Mouse (Mus musculus) liver, embryonic 14.5 days (tissue): Measurements from ENCODE around the gene Fbxl18. TPM values are rescaled to one million over a fixed set of nuclear protein-coding genes. Genes with fewer than 3 reads are reported as not detected.
"Not testable (repeated sequence)": the region's sequence is repeated elsewhere in the genome, so short reads cannot be mapped to it uniquely, and the experiment has no call there.

Source experiments
- ATAC-seq: fragments of 200-750 bp; cut with Nextera tagmentation; 2 replicates; pipeline ENCODE4 v1.8.0; 2017; ENCODE audit warnings: moderate number of reproducible peaks, mild to moderate bottlenecking, moderate library complexity; ENCODE audit not compliant: insufficient read depth
- DNase-seq, 3 experiments: peaks; one replicate each; pipeline ENCODE4 v3.0.0-alpha.2; 2012 to 2013; ENCODE audit warnings: low read depth in 3 of 3, low spot score in 3 of 3
- H3K27ac ChIP-seq: fragments of 300-500 bp; sonication (generic); 2 replicates; pipeline ENCODE4 v1.5.1; 2014; ENCODE audit warnings: moderate library complexity, mild to moderate bottlenecking, control low read depth, inconsistent platforms
- H3K27me3 ChIP-seq: fragments of 300-500 bp; sonication (generic); 2 replicates; pipeline ENCODE4 v1.6.1; 2014; ENCODE audit warnings: mild to moderate bottlenecking, low read length, moderate library complexity; ENCODE audit not compliant: control insufficient read depth, insufficient read depth
- H3K36me3 ChIP-seq: fragments of 300-500 bp; sonication (generic); replicated peaks from 2 replicates; pipeline ENCODE4 v1.6.1; 2014; ENCODE audit warnings: low read depth; ENCODE audit not compliant: control insufficient read depth, insufficient read depth
- H3K4me1 ChIP-seq, 2 experiments: fragments of 200-500 bp in 1 of 2; fragments of 300-500 bp in 1 of 2; sonication (generic) in 1 of 2; replicated peaks; 2 replicates each; pipeline ENCODE4 v1.6.1; 2012 to 2014; ENCODE audit warnings: antibody characterized with exemption in 1 of 2, inconsistent platforms in 1 of 2, low read length in 1 of 2; ENCODE audit not compliant: control insufficient read depth in 2 of 2, insufficient read depth in 2 of 2
- H3K4me2 ChIP-seq: fragments of 300-500 bp; sonication (generic); 2 replicates; pipeline ENCODE4 v1.6.1; 2014; ENCODE audit warnings: low read depth, mild to moderate bottlenecking, control low read depth, moderate library complexity
- H3K4me3 ChIP-seq, 2 experiments: fragments of 200-500 bp in 1 of 2; fragments of 300-500 bp in 1 of 2; sonication (generic) in 1 of 2; 2 replicates each; pipeline ENCODE4 v1.5.1; 2012 to 2014; ENCODE audit warnings: low read depth in 2 of 2, low read length in 2 of 2, mild to moderate bottlenecking in 2 of 2, control low read depth in 1 of 2, inconsistent platforms in 1 of 2, moderate library complexity in 1 of 2; ENCODE audit not compliant: insufficient read depth in 1 of 2
- H3K9ac ChIP-seq: fragments of 300-500 bp; sonication (generic); replicated peaks from 2 replicates; pipeline ENCODE4 v1.6.1; 2014; ENCODE audit warnings: mild to moderate bottlenecking, control low read depth, moderate library complexity
- H3K9me3 ChIP-seq: fragments of 300-500 bp; sonication (generic); 2 replicates; pipeline ENCODE4 v1.6.1; 2016; ENCODE audit warnings: low read length, mixed read lengths; ENCODE audit not compliant: control insufficient read depth
- CTCF ChIP-seq: IDR thresholded peaks from 2 replicates; pipeline ENCODE4 v1.5.1; 2016; ENCODE audit warnings: antibody characterized with exemption, low read depth, control low read depth
- EP300 ChIP-seq: IDR thresholded peaks from 2 replicates; pipeline ENCODE4 v1.6.1; 2016; ENCODE audit warnings: antibody characterized with exemption, low read depth
- WGBS: fragments of 180-500 bp; shearing (Covaris S2); extraction: QIAGEN DNeasy Blood & Tissue Kit; methylation state at CpG from one replicate; pipeline ENCODE4 v1.1.7; 2014; ENCODE audit not compliant: insufficient replicate concordance; 5-methylcytosine and 5-hydroxymethylcytosine counted together
- polyA plus RNA-seq, 2 experiments: library from polyadenylated mRNA; depleted of rRNA in 1 of 2; stranded (reverse) in 1 of 2; unstranded in 1 of 2; fragments of >200 nt; fragmentation: Nextera tagmentation in 1 of 2; extraction: Ambion mirVana in 1 of 2; gene quantifications; 2 replicates each; pipeline versions ENCODE4 v1.2.1 to v1.2.3; 2012 to 2014

Gene Fbxl18
- polyA plus RNA-seq, 2 experiments: 1.6 to 1.9 TPM

- peaks cover 28% of the 10 kb centered on the region for H3K36me3 ChIP-seq
- WGBS: 77% methylated on average over 7 of the region's 7 CpGs
These were observed 2.5 kb upstream of the Fbxl18 start for GRCm38 (mm10) chr5:142897568-142898248.

GRCm38 (mm10) chr5:142896713-142897112, 1.5 kb upstream of the Fbxl18 start:
- 21% methylated on average over 5 of the region's 5 CpGs for WGBS

More at GRCm38 (mm10) chr5:142897568-142898248, 2.5 kb upstream of the Fbxl18 start:
- TF ChIP-seq EP300: no peak
- no peak for TF ChIP-seq CTCF
- H3K9ac ChIP-seq: no peak overlapping the region
- DNase-seq (no peak), ATAC-seq (no peak)
- H3K27ac ChIP-seq: no peak overlapping the region
- H3K4me2 ChIP-seq: no peak overlapping the region
- H3K4me3 ChIP-seq: no peak overlapping the region
- H3K9me3 ChIP-seq: no peaks in the 10 kb centered on the region
- no peaks in the 10 kb centered on the region for H3K27me3 ChIP-seq
- peaks cover 13 to 19% of the 10 kb centered on the region in 2 experiments for H3K4me1 ChIP-seq

GRCm38 (mm10) chr5:142896192-142896591, 971 bp upstream of the Fbxl18 start:
- H3K9me3 ChIP-seq: no peaks in the 10 kb centered on the region
- 34% methylated on average over 10 of the region's 10 CpGs for WGBS
- peaks cover 13% of the 10 kb centered on the region for H3K36me3 ChIP-seq
- no peaks in the 10 kb centered on the region for H3K27me3 ChIP-seq
- peak overlapping the region; percentile 77 for H3K9ac ChIP-seq
- H3K4me1 ChIP-seq: peaks cover 13 to 19% of the 10 kb centered on the region in 2 experiments
- peak overlapping the region; percentile 86 for H3K4me2 ChIP-seq
- TF ChIP-seq CTCF: peak; percentile 34; the same call in 1 of the 2 replicates
- TF ChIP-seq EP300: no peak
- H3K27ac ChIP-seq: peak overlapping the region; percentile 27
- ATAC-seq (no peak), DNase-seq (no peak)
- H3K4me3 ChIP-seq: peak overlapping the region in 1 of 2 experiments; percentile 78; a peak in 2 of 4 replicates

More at GRCm38 (mm10) chr5:142896713-142897112, 1.5 kb upstream of the Fbxl18 start:
- no peak for TF ChIP-seq EP300
- no peak for TF ChIP-seq CTCF
- Histone ChIP-seq H3K4me1 (peaks cover 13 to 19% of the 10 kb centered on the region in 2 experiments), H3K36me3 (peaks cover 18% of the 10 kb centered on the region), H3K27ac (no peak overlapping the region), H3K4me3 (no peak overlapping the region), H3K27me3 (no peaks in the 10 kb centered on the region), H3K9me3 (no peaks in the 10 kb centered on the region), H3K4me2 (peak overlapping the region; percentile 4; the same call in 1 of the 2 replicates), H3K9ac (peak overlapping the region; percentile 18; the same call in 1 of the 2 replicates)
- DNase-seq: no peak
- ATAC-seq: no peak

GRCm38 (mm10) chr5:142891396-142891795, 3.8 kb downstream of the Fbxl18 start:
- H3K27ac ChIP-seq: no peak overlapping the region
- ATAC-seq: no peak
- no peak overlapping the region for H3K9ac ChIP-seq
- TF ChIP-seq CTCF (no peak), EP300 (no peak)
- H3K36me3 ChIP-seq: no peaks in the 10 kb centered on the region; the same call in 1 of the 2 replicates
- H3K4me3 ChIP-seq: no peak overlapping the region
- WGBS: 85% methylated on average over 6 of the region's 6 CpGs
- H3K9me3 ChIP-seq: no peaks in the 10 kb centered on the region
- DNase-seq: no peak
- H3K4me1 ChIP-seq: peaks cover 12 to 13% of the 10 kb centered on the region in 2 experiments
- no peaks in the 10 kb centered on the region for H3K27me3 ChIP-seq
- H3K4me2 ChIP-seq: no peak overlapping the region

GRCm38 (mm10) chr5:142887533-142887932, 7.7 kb downstream of the Fbxl18 start:
- ATAC-seq, H3K27me3 ChIP-seq, H3K4me3 ChIP-seq, H3K36me3 ChIP-seq, H3K4me2 ChIP-seq, H3K27ac ChIP-seq, H3K4me1 ChIP-seq, H3K9ac ChIP-seq, H3K9me3 ChIP-seq, DNase-seq: not testable (repeated sequence)
- 83% methylated on average over 3 of the region's 3 CpGs for WGBS
- peak; percentile 14; the same call in 1 of the 2 replicates for TF ChIP-seq CTCF
